Mouse (Mus musculus) limb, embryonic 14.5 days (tissue): Measurements from ENCODE around the gene Pip4k2a. TPM values are rescaled to one million over a fixed set of nuclear protein-coding genes. Genes with fewer than 3 reads are reported as not detected.

Experiments
- ATAC-seq: fragments of 200-750 bp; cut with Nextera tagmentation; 2 replicates; pipeline ENCODE4 v1.8.0; 2017; ENCODE audit warnings: low read depth, moderate number of reproducible peaks, moderate TSS enrichment; ENCODE audit not compliant: low FRiP score
- DNase-seq: peaks from one replicate; pipeline ENCODE4 v3.0.0-alpha.2; 2015; ENCODE audit warnings: low spot score
- H3K27ac ChIP-seq: fragments of 300-500 bp; sonication (generic); replicated peaks from 2 replicates; pipeline ENCODE4 v1.5.1; 2014; ENCODE audit warnings: low read depth, mild to moderate bottlenecking, low read length, moderate library complexity, mixed read lengths
- H3K27me3 ChIP-seq: fragments of 300-500 bp; sonication (generic); 2 replicates; pipeline ENCODE4 v1.6.1; 2014; ENCODE audit warnings: low read length, mixed read lengths; ENCODE audit not compliant: control insufficient read depth, insufficient read depth
- H3K36me3 ChIP-seq: fragments of 300-500 bp; sonication (generic); 2 replicates; pipeline ENCODE4 v1.6.1; 2014; ENCODE audit warnings: mild to moderate bottlenecking, low read length, moderate library complexity, mixed read lengths; ENCODE audit not compliant: control insufficient read depth, insufficient read depth
- H3K4me1 ChIP-seq: fragments of 300-500 bp; sonication (generic); 2 replicates; pipeline ENCODE4 v1.6.1; 2014; ENCODE audit warnings: antibody characterized with exemption, low read length, mixed read lengths; ENCODE audit not compliant: control insufficient read depth, insufficient read depth
- H3K4me2 ChIP-seq: fragments of 300-500 bp; sonication (generic); replicated peaks from 2 replicates; pipeline ENCODE4 v1.6.1; 2014; ENCODE audit warnings: low read depth, mild to moderate bottlenecking, low read length, moderate library complexity; ENCODE audit not compliant: severe bottlenecking
- H3K4me3 ChIP-seq: fragments of 300-500 bp; sonication (generic); replicated peaks from 2 replicates; pipeline ENCODE4 v1.5.1; 2014; ENCODE audit warnings: low read length
- H3K9ac ChIP-seq: fragments of 300-500 bp; sonication (generic); 2 replicates; pipeline ENCODE4 v1.6.1; 2014; ENCODE audit warnings: mild to moderate bottlenecking, low read depth, low read length, moderate library complexity; ENCODE audit not compliant: severe bottlenecking
- H3K9me3 ChIP-seq: fragments of 300-500 bp; sonication (generic); 2 replicates; pipeline ENCODE4 v1.6.1; 2016; ENCODE audit warnings: low read length; ENCODE audit not compliant: control insufficient read depth
- POLR2A ChIP-seq: fragments of 200-500 bp; IDR thresholded peaks from 2 replicates; pipeline ENCODE4 v1.8.0; 2012; ENCODE audit warnings: inconsistent platforms, mild to moderate bottlenecking, moderate library complexity, borderline replicate concordance; ENCODE audit not compliant: insufficient read depth, insufficient read length; ENCODE audit errors: extremely low read depth
- WGBS: fragments of 180-500 bp; shearing (Covaris S2); extraction: QIAGEN DNeasy Blood & Tissue Kit; methylation state at CpG from one replicate; pipeline ENCODE4 v1.1.7; 2014; 5-methylcytosine and 5-hydroxymethylcytosine counted together
- polyA plus RNA-seq, 2 experiments: library from polyadenylated mRNA; depleted of rRNA in 1 of 2; stranded (reverse) in 1 of 2; unstranded in 1 of 2; fragments of >200 nt; fragmentation: Nextera tagmentation in 1 of 2; extraction: Ambion mirVana in 1 of 2; gene quantifications; 2 replicates each; pipeline versions ENCODE4 v1.2.1 to v1.2.3; 2012 to 2014

Pip4k2a gene
- polyA plus RNA-seq, 2 experiments, result 12.1 to 13.2 TPM

DNA sequence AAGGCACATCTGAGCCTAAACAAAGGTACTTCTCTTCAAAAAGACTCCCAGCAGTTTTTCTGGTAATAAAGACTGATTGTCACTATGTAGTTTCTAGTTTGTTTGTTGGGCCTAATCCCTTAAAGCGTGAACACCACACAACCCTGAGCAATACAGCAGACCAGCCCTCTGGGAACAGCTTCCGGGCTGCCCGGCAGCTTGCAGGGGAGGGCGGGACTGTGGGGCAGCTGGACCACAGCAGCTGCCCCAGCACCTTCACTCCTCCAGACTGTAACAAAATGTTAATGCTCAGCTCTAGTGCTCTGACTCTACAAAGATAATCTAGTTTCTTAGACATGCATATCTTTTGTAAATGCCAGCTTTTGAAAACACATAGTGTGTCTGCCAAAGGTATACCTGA is 42.9 kb downstream of the Pip4k2a start:
- TF ChIP-seq POLR2A, result no peak
- Histone ChIP-seq H3K27ac (no peak overlapping the region), H3K4me2 (no peak overlapping the region), H3K4me3 (no peak overlapping the region), H3K36me3 (no peaks in the 10 kb centered on the region), H3K4me1 (peaks cover 13% of the 10 kb centered on the region; the same call in 1 of the 2 replicates), H3K9ac (no peak overlapping the region), H3K27me3 (no peaks in the 10 kb centered on the region), H3K9me3 (no peaks in the 10 kb centered on the region)
- no peak for ATAC-seq
- WGBS, result 38% methylated on average over 4 of the region's 4 CpGs
- no peak for DNase-seq

DNA sequence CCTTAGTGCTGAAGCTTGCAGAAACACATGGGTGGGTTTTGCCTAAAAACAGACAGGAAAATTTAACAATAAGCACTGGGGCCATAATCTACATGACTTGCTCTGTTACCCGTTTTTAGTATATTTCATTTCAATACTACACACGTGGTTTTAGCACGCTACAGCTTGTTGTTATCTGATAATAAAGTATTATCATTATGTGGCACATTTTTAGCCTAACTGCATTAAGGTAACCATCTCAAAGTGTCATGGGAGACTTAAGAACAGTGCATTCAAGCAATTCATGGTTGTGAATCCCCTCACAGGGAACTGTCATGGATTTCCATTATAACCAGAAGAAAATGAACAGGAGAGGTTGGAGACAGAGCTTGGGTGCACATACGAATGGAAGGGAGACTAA is 43.5 kb downstream of the Pip4k2a start:
- WGBS, result 42% methylated on average over 4 of the region's 4 CpGs
- H3K9ac ChIP-seq, result no peak overlapping the region
- H3K9me3 ChIP-seq, result no peaks in the 10 kb centered on the region
- no peaks in the 10 kb centered on the region for H3K27me3 ChIP-seq
- H3K27ac ChIP-seq, result no peak overlapping the region
- H3K4me2 ChIP-seq, result no peak overlapping the region
- peaks cover 13% of the 10 kb centered on the region; the same call in 1 of the 2 replicates for H3K4me1 ChIP-seq
- no peaks in the 10 kb centered on the region for H3K36me3 ChIP-seq
- DNase-seq, result no peak
- no peak overlapping the region for H3K4me3 ChIP-seq
- no peak for ATAC-seq
- no peak for TF ChIP-seq POLR2A

DNA sequence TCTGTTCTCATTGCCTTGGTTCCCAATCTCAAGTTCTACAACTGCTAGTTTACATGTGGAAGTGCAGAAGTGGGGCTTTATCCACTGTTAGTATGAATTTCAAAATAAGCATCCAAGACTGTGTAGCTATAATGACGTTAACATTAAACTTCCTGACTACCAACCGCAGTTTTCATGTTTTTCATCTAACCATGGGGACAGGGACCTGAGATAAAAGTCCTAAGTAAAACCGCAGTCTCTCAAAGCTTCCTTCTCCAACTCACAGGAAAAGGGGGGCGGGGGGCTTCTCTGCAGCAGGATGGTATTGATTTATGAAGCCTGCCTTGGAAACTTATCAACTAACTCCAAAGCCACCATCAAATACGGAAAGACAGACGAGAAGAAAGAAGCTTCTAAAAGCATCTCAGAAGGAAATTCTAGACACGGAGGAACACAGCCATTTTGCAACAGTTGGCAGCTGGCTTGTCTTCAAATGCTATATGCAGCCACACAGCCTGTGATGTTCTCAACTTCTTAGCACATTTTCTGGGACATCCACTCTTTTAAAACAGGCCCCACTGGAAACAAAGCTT is 45.7 kb downstream of the Pip4k2a start:
- Histone ChIP-seq H3K9ac (no peak overlapping the region), H3K9me3 (no peaks in the 10 kb centered on the region), H3K4me2 (no peak overlapping the region), H3K4me1 (peaks cover 21% of the 10 kb centered on the region), H3K27me3 (no peaks in the 10 kb centered on the region; the same call in 1 of the 2 replicates), H3K4me3 (no peak overlapping the region), H3K27ac (no peak overlapping the region), H3K36me3 (no peaks in the 10 kb centered on the region)
- ATAC-seq (no peak), DNase-seq (no peak)
- 42% methylated on average over 7 of the region's 7 CpGs for WGBS
- no peak for TF ChIP-seq POLR2A

DNA sequence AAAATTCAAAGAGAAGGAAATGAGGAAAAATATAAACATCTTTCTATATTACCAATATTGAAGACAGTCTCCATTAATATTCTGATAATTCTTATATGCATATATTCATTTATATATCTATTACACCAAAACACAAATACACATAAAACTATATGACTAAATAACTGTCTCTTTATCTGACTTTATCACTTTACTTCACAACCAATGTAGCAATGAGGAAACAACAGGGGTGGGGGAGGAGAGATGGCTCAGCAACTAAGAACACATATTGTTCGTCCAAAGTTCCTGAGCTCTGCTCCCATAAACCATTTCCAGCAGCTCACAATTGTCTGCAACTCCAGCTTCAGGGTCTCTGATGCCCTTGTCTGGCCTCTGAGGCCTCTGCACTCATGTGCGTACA is 47.2 kb downstream of the Pip4k2a start:
- no peak overlapping the region for H3K4me3 ChIP-seq
- no peak for ATAC-seq
- no peak for TF ChIP-seq POLR2A
- no peak overlapping the region for H3K4me2 ChIP-seq
- no peak overlapping the region for H3K9ac ChIP-seq
- H3K9me3 ChIP-seq, result no peaks in the 10 kb centered on the region
- WGBS, result 63% methylated on average over 2 of the region's 2 CpGs
- no peaks in the 10 kb centered on the region for H3K36me3 ChIP-seq
- H3K27me3 ChIP-seq, result no peaks in the 10 kb centered on the region; the same call in 1 of the 2 replicates
- peaks cover 23% of the 10 kb centered on the region for H3K4me1 ChIP-seq
- no peak for DNase-seq
- H3K27ac ChIP-seq, result no peak overlapping the region

DNA sequence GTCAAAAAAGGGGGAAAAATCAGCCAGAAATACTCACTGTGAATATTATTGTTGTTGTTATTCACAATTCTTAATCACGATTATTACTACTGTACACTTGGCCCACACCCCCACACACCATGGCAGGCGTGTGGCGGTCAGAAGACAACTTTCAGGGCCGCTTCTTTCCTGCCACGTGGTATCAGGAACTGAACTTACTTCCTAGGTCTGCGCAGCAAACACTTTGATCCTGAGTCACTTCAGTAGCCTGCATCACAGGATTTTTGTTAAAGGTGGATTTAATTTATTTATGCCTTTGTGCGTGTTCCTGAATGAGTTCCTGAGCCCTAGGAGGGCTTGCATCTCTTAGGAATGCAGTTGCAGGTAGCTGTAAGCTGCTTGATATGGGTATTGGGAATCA is 49.2 kb downstream of the Pip4k2a start:
- Histone ChIP-seq H3K36me3 (no peaks in the 10 kb centered on the region), H3K27me3 (no peaks in the 10 kb centered on the region; the same call in 1 of the 2 replicates), H3K4me1 (peaks cover 23% of the 10 kb centered on the region), H3K27ac (no peak overlapping the region), H3K9me3 (no peaks in the 10 kb centered on the region), H3K4me3 (no peak overlapping the region), H3K9ac (no peak overlapping the region), H3K4me2 (no peak overlapping the region)
- 39% methylated on average over 7 of the region's 7 CpGs for WGBS
- DNase-seq (no peak), ATAC-seq (no peak)
- no peak for TF ChIP-seq POLR2A
